Comparison of ENCODE assay signal across 14 mouse cellular contexts in genomic region chr6:33977880-33978279, GRCm38 (mm10). TPM values are rescaled to one million over a fixed set of nuclear protein-coding genes. Genes with fewer than 3 reads are reported as not detected.
DNase-seq lines count a peak whose midpoint lies in the region; ATAC-seq and TF ChIP-seq lines count a peak whose summit lies in the region.
"Had no signal": no experiment of that assay in that cellular context is flagged by ENCODE, and none has a peak within 500 bp of the region (broad histone marks: within the 10 kb centered on the region; RNA-seq: fewer than 3 reads in every experiment).

No protein-coding gene starts in this region.

- no peaks in the 10 kb centered on the region for H3K9me3 ChIP-seq in heart, embryonic 10.5 days
- no peaks in the 10 kb centered on the region for H3K9me3 ChIP-seq in embryonic facial prominence, embryonic 10.5 days
- H3K9me3 ChIP-seq in forebrain, embryonic 16.5 days (ENCODE audit: control insufficient read depth, low read length): no peaks in the 10 kb centered on the region
- no peaks in the 10 kb centered on the region for H3K9me3 ChIP-seq in limb, embryonic 12.5 days
- H3K9me3 ChIP-seq in intestine, postnatal 0 days (ENCODE audit: control insufficient read depth): no peaks in the 10 kb centered on the region
- H3K9me3 ChIP-seq: heart, embryonic 13.5 days; liver, embryonic 15.5 days had no signal

- H3K27ac ChIP-seq in heart, embryonic 10.5 days: no peak overlapping the region
- H3K27ac ChIP-seq in embryonic facial prominence, embryonic 10.5 days (replicated peaks): no peak overlapping the region
- H3K27ac ChIP-seq in forebrain, embryonic 16.5 days (ENCODE audit: low read length): no peak overlapping the region
- no peak overlapping the region; the same call in 1 of the 2 replicates for H3K27ac ChIP-seq in limb, embryonic 12.5 days
- H3K27ac ChIP-seq in intestine, postnatal 0 days (ENCODE audit: low read depth, low read length): no peak overlapping the region
- no peak overlapping the region for H3K27ac ChIP-seq in cerebellum, adult 2 months (ENCODE audit: insufficient read depth, low read length)
- H3K27ac ChIP-seq: heart, embryonic 13.5 days; liver, embryonic 15.5 days had no signal

- WGBS in heart, embryonic 10.5 days: 82% methylated on average over 9 of the region's 9 CpGs
- 49% methylated on average over 9 of the region's 9 CpGs for WGBS in embryonic facial prominence, embryonic 10.5 days
- 18% methylated on average over 9 of the region's 9 CpGs for WGBS in forebrain, embryonic 16.5 days
- WGBS in limb, embryonic 12.5 days: 11% methylated on average over 9 of the region's 9 CpGs
- 83% methylated on average over 9 of the region's 9 CpGs for WGBS in intestine, postnatal 0 days
- 76% methylated on average over 9 of the region's 9 CpGs for WGBS in cerebellum, adult 2 months

- H3K9ac ChIP-seq in forebrain, embryonic 16.5 days (replicated peaks; ENCODE audit: low read depth, low read length): no peak overlapping the region
- no peak overlapping the region for H3K9ac ChIP-seq in limb, embryonic 12.5 days (replicated peaks)
- no peak overlapping the region for H3K9ac ChIP-seq in intestine, postnatal 0 days (ENCODE audit: low read depth, low read length)
- H3K9ac ChIP-seq: liver, embryonic 15.5 days had no signal

- ATAC-seq in forebrain, embryonic 16.5 days: peak; percentile 36; the same call in 1 of the 2 replicates
- ATAC-seq in limb, embryonic 12.5 days (ENCODE audit: insufficient number of reproducible peaks, insufficient read depth, low FRiP score, low TSS enrichment, low read depth): peak; percentile 60
- no peak for ATAC-seq in intestine, postnatal 0 days

- no peak overlapping the region for H3K4me2 ChIP-seq in forebrain, embryonic 16.5 days (ENCODE audit: low read length)
- H3K4me2 ChIP-seq in limb, embryonic 12.5 days: peak overlapping the region; percentile 26; the same call in 1 of the 2 replicates
- H3K4me2 ChIP-seq in intestine, postnatal 0 days (replicated peaks; ENCODE audit: low read depth): no peak overlapping the region
- H3K4me2 ChIP-seq: heart, embryonic 13.5 days; liver, embryonic 15.5 days had no signal

- H3K36me3 ChIP-seq in heart, embryonic 10.5 days: no peaks in the 10 kb centered on the region
- no peaks in the 10 kb centered on the region for H3K36me3 ChIP-seq in embryonic facial prominence, embryonic 10.5 days (replicated peaks)
- no peaks in the 10 kb centered on the region for H3K36me3 ChIP-seq in forebrain, embryonic 16.5 days (ENCODE audit: control insufficient read depth, insufficient read depth)
- H3K36me3 ChIP-seq in limb, embryonic 12.5 days: no peaks in the 10 kb centered on the region
- H3K36me3 ChIP-seq in intestine, postnatal 0 days (ENCODE audit: control insufficient read depth, insufficient read depth): no peaks in the 10 kb centered on the region
- H3K36me3 ChIP-seq: liver, embryonic 15.5 days had no signal

- no peak for TF ChIP-seq POLR2A in cerebellum, adult 2 months (IDR thresholded peaks at IDR 0.05; ENCODE audit: borderline replicate concordance, insufficient read depth, low read length)

- TF ChIP-seq CTCF in intestine, postnatal 0 days (IDR thresholded peaks at IDR 0.05; ENCODE audit: low read depth): no peak
- TF ChIP-seq CTCF in cerebellum, adult 2 months (IDR thresholded peaks at IDR 0.05; ENCODE audit: borderline replicate concordance, insufficient read depth, low read depth, low read length): no peak

- H3K27me3 ChIP-seq in heart, embryonic 10.5 days (ENCODE audit: insufficient read depth, poor library complexity, severe bottlenecking): no peaks in the 10 kb centered on the region
- H3K27me3 ChIP-seq in embryonic facial prominence, embryonic 10.5 days (replicated peaks; ENCODE audit: low read depth, poor library complexity, severe bottlenecking): no peaks in the 10 kb centered on the region
- no peaks in the 10 kb centered on the region for H3K27me3 ChIP-seq in forebrain, embryonic 16.5 days (replicated peaks; ENCODE audit: control insufficient read depth, insufficient read depth, low read length)
- no peaks in the 10 kb centered on the region for H3K27me3 ChIP-seq in limb, embryonic 12.5 days
- H3K27me3 ChIP-seq in intestine, postnatal 0 days (replicated peaks; ENCODE audit: control insufficient read depth, insufficient read depth, low read length): no peaks in the 10 kb centered on the region
- no peaks in the 10 kb centered on the region for H3K27me3 ChIP-seq in cerebellum, adult 2 months (ENCODE audit: control insufficient read depth, insufficient read depth, low read length)
- H3K27me3 ChIP-seq: heart, embryonic 13.5 days; liver, embryonic 15.5 days had no signal

- intact Hi-C loops in heart, postnatal 25 days (cut with DNase I): no loop called here

- H3K4me3 ChIP-seq in heart, embryonic 10.5 days: no peak overlapping the region
- H3K4me3 ChIP-seq in embryonic facial prominence, embryonic 10.5 days: no peak overlapping the region
- H3K4me3 ChIP-seq in forebrain, embryonic 16.5 days (replicated peaks; ENCODE audit: low read length): no peak overlapping the region
- H3K4me3 ChIP-seq in limb, embryonic 12.5 days (replicated peaks): no peak overlapping the region
- H3K4me3 ChIP-seq in intestine, postnatal 0 days (ENCODE audit: low read depth, low read length): no peak overlapping the region
- no peak overlapping the region for H3K4me3 ChIP-seq in cerebellum, adult 2 months (replicated peaks; ENCODE audit: insufficient read depth, low read depth, low read length)
- H3K4me3 ChIP-seq: heart, embryonic 13.5 days; liver, embryonic 15.5 days had no signal

- DNase-seq in heart, embryonic 10.5 days (ENCODE audit: low spot score): peak; percentile 38
- no peak for DNase-seq in heart, postnatal 25 days (ENCODE audit: low spot score)
- DNase-seq in embryonic facial prominence, embryonic 10.5 days (ENCODE audit: low spot score): peak; percentile 41
- no peak for DNase-seq in cerebellum, adult 11 months
- no peak for DNase-seq in cerebellum, adult 2 months
- DNase-seq: cerebellum, adult 18-20 months; gastrocnemius, postnatal 36 days; kidney, postnatal 10 days; lung, postnatal 14 days had no signal

- no peaks in the 10 kb centered on the region for H3K4me1 ChIP-seq in heart, embryonic 10.5 days
- H3K4me1 ChIP-seq in embryonic facial prominence, embryonic 10.5 days: peaks cover 35% of the 10 kb centered on the region
- peaks cover 13% of the 10 kb centered on the region for H3K4me1 ChIP-seq in forebrain, embryonic 16.5 days (replicated peaks; ENCODE audit: control insufficient read depth, insufficient read depth, low read length)
- peaks cover 33% of the 10 kb centered on the region for H3K4me1 ChIP-seq in limb, embryonic 12.5 days (replicated peaks)
- no peaks in the 10 kb centered on the region for H3K4me1 ChIP-seq in intestine, postnatal 0 days (replicated peaks; ENCODE audit: control insufficient read depth, insufficient read depth, low read length)
- no peaks in the 10 kb centered on the region for H3K4me1 ChIP-seq in cerebellum, adult 2 months (ENCODE audit: control insufficient read depth, insufficient read depth, low read length)
- H3K4me1 ChIP-seq: liver, embryonic 15.5 days had no signal

RNA-seq across cellular contexts. Expression of gene Lrguk, which starts 51.4 kb away (rescaled TPM):
- polyA plus RNA-seq in heart, embryonic 10.5 days (2016; fragmentation: Nextera tagmentation; extraction: Ambion mirVana): 0.52 and 0.88 TPM in 2 replicates
- under 1 TPM in 1 of 2 experiments, not detected in 1; 0.13 TPM for total RNA-seq in heart, postnatal 25 days (2021)
- 0.89 and 1.1 TPM in 2 replicates for polyA plus RNA-seq in embryonic facial prominence, embryonic 10.5 days (2016; fragmentation: Nextera tagmentation; extraction: Ambion mirVana)
- polyA plus RNA-seq in forebrain, embryonic 16.5 days (2015; fragmentation: Nextera tagmentation; extraction: Ambion mirVana): 0.73 and 1.1 TPM in 2 replicates
- 0.78 and 1.1 TPM in 2 replicates for polyA plus RNA-seq in limb, embryonic 12.5 days (2016; fragmentation: Nextera tagmentation; extraction: Ambion mirVana)
- polyA plus RNA-seq in intestine, postnatal 0 days (2015; fragmentation: Nextera tagmentation; extraction: Ambion mirVana): 0.16 and 0.47 TPM in 2 replicates
- polyA plus RNA-seq in cerebellum, adult 2 months (2012; rRNA removed): 0.41 and 0.43 TPM in 2 replicates

Comparison
In these comparisons a context has a peak if more than half of its experiments do, and no peak if none do; other contexts are left out.
1. DNase-seq: peak in heart, embryonic 10.5 days (single experiment) and embryonic facial prominence, embryonic 10.5 days (single experiment); none in heart, postnatal 25 days (single experiment), cerebellum, adult 11 months (single experiment) and cerebellum, adult 2 months (0 of 2).